Mouse (Mus musculus) spleen, adult 2 months (tissue): Measurements from ENCODE around the gene Swi5.

ENCODE experiments used
- CTCF ChIP-seq: fragments of 200-500 bp; IDR thresholded peaks from 2 replicates; pipeline ENCODE4 v1.5.1; 2011; ENCODE audit warnings: mild to moderate bottlenecking, inconsistent platforms; ENCODE audit not compliant: insufficient read depth, insufficient read length, insufficient replicate concordance; ENCODE audit errors: extremely low read depth
- POLR2A ChIP-seq: fragments of 200-500 bp; IDR thresholded peaks from 2 replicates; pipeline ENCODE4 v1.6.1; 2011; ENCODE audit warnings: low read depth, low read length, inconsistent platforms

DNA sequence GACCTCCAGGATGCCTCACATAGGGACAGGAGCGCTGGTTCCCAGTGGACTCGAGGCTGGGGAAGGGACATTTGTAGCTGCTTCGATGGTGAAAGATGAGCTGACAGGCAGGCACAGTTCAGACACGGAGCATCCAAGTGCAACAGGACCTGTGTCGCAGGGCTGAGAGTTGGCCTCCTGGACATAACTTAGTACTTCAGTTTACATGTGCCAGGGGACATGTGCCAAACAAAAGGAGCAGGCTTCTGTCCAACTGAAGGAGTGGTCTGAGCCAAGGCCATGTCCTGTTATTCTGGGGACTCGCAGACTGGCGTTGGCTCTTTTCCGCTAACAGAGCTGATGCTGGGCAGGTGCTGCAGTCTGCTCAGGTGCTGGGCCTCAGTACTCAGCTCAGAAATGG is 6.5 kb upstream of the Swi5 start:
- TF ChIP-seq CTCF (no peak), POLR2A (no peak)
